Mouse (Mus musculus): ENCODE measurements around the gene Vps52. TPM values are rescaled to one million over a fixed set of nuclear protein-coding genes. Genes with fewer than 3 reads are reported as not detected.
"Not testable (repeated sequence)": the region's sequence is repeated elsewhere in the genome, so short reads cannot be mapped to it uniquely, and the experiment has no call there.

Vps52 gene
- total and polyA plus RNA-seq, 2 experiments from 2014 or later: 46.1 to 65.8 TPM

DNA sequence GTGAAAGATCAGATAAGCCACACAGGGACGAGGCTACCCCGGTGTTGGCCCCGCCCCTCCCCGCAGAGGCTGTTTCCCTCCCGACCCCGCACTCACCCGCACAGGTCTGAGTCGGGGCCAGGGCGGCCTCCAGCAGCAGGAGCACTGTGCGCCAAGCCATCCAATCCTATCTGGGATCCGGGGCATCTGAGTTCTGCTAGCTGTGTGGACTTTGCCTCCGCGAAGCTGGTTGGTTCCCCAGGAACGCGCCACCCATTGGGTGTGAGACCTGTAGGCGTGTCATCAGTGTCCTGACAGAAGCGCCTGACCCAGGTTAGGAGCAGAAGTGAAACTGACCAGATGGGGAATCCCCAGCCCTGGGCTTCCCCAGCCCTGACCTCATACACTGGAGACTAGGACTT, 23.0 kb downstream of the Vps52 start:
- DNase-seq (ENCODE audit: low spot score): peak; percentile 35
- no peak overlapping the region for H3K9ac ChIP-seq (replicated peaks; ENCODE audit: low read length, poor library complexity, severe bottlenecking)
- no peak overlapping the region for H3K27ac ChIP-seq (ENCODE audit: low read depth, low read length)
- peak overlapping the region; percentile 45 for H3K4me2 ChIP-seq (ENCODE audit: low read depth, low read length, poor library complexity, severe bottlenecking)
- WGBS: 2% methylated on average over 17 of the region's 17 CpGs
- no peak for TF ChIP-seq CTCF (IDR thresholded peaks at IDR 0.05)
- H3K27me3 ChIP-seq (ENCODE audit: insufficient read depth, low read length): peaks cover 36% of the 10 kb centered on the region
- 0 out of 2 replicates have a peak, but pooled peaks have one; percentile 7 for ATAC-seq (ENCODE audit: low FRiP score)
- H3K4me1 ChIP-seq (ENCODE audit: insufficient read depth, low read length): no peaks in the 10 kb centered on the region
- peak overlapping the region; percentile 36 for H3K4me3 ChIP-seq (ENCODE audit: low read depth, low read length)
- no peaks in the 10 kb centered on the region for H3K36me3 ChIP-seq (ENCODE audit: insufficient read depth, low read length)
- H3K9me3 ChIP-seq (ENCODE audit: low read length): no peaks in the 10 kb centered on the region

DNA sequence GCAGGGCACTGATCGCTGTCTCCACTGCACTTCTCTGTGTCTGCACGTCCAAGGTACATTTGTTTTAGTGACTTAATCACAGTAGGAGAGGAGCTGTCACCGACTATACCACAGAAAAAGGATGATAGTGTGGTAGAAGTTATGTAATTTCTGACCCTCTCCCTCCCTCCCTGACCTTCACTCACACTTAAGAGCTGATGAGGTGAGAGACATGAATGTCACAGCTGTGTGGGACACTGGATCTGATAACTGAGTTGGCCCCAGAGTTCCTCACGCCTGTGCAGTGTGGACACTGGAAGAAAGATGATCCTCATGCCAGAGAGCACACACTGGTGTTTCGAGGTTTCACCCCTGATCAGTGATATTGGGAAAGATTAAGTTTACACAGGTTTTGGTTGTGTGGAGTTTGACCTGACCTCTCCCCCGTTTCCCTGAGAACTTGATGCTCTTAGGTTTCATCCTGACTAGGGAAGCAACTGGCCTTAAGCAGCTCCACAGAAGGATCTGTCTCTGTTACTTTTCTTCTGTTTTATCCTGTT, 24.0 kb downstream of the Vps52 start:
- Histone ChIP-seq H3K9ac (replicated peaks; ENCODE audit: low read length, poor library complexity, severe bottlenecking) (no peak overlapping the region), H3K4me3 (ENCODE audit: low read depth, low read length) (no peak overlapping the region), H3K4me2 (ENCODE audit: low read depth, low read length, poor library complexity, severe bottlenecking) (no peak overlapping the region), H3K4me1 (ENCODE audit: insufficient read depth, low read length) (no peaks in the 10 kb centered on the region), H3K27ac (ENCODE audit: low read depth, low read length) (no peak overlapping the region), H3K9me3 (ENCODE audit: low read length) (no peaks in the 10 kb centered on the region), H3K27me3 (ENCODE audit: insufficient read depth, low read length) (peaks cover 30% of the 10 kb centered on the region), H3K36me3 (ENCODE audit: insufficient read depth, low read length) (no peaks in the 10 kb centered on the region)
- DNase-seq (ENCODE audit: low spot score) (no peak), ATAC-seq (ENCODE audit: low FRiP score) (no peak)
- WGBS: 77% methylated on average over 6 of the region's 6 CpGs
- TF ChIP-seq CTCF (IDR thresholded peaks at IDR 0.05): no peak

DNA sequence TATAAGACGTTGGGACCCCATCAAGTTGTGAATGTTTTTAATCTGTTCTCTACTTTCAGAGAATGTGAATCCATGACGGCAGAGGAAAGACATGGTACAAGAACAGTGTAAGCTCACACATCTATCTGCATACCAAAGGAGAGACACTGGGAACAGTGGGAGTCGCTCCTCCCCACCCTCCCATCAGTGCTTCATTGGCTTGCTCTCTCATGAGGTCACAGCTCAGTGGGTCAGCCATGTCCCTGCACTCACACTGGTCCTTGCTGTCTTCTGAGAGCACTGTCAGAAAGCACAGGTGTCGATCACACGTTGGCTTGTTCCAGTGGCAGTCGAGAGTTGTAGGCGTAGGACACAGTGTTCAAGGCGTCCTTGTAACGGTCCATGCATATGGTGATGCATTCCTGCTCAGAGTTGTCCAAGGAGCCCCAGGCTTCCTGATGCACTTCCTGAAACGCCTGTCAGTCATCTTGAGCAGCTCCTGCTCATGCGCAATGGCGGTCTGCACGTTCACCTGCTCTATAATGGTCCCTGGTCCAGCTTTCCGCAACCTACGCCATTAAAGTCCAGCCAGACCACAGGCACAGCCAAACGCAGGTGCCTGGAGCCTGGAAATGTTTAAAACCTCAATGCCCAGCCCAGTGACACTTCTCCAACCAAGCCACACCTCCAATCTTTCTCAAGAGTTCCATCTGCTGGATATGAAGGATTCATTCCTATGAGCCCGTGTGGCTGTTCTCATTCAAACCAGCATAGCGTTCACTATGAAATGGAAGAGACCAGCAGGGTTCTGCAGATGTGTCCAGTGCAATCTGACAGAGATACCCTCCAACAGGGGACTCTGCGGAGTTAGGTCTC, 24.8 kb downstream of the Vps52 start:
- Histone ChIP-seq H3K36me3 (ENCODE audit: insufficient read depth, low read length) (no peaks in the 10 kb centered on the region), H3K9ac (replicated peaks; ENCODE audit: low read length, poor library complexity, severe bottlenecking) (no peak overlapping the region), H3K4me1 (ENCODE audit: insufficient read depth, low read length) (no peaks in the 10 kb centered on the region), H3K27me3 (ENCODE audit: insufficient read depth, low read length) (peaks cover 30% of the 10 kb centered on the region), H3K27ac (ENCODE audit: low read depth, low read length) (peak overlapping the region; percentile 65; the same call in 1 of the 2 replicates), H3K4me2 (ENCODE audit: low read depth, low read length, poor library complexity, severe bottlenecking) (peak overlapping the region; percentile 20; the same call in 1 of the 2 replicates), H3K9me3 (ENCODE audit: low read length) (no peaks in the 10 kb centered on the region), H3K4me3 (ENCODE audit: low read depth, low read length) (no peak overlapping the region)
- no peak for TF ChIP-seq CTCF (IDR thresholded peaks at IDR 0.05)
- ATAC-seq (ENCODE audit: low FRiP score) (peak; percentile 28; the same call in 1 of the 2 replicates), DNase-seq (ENCODE audit: low spot score) (no peak)
- WGBS: 76% methylated on average over 19 of the region's 19 CpGs

DNA sequence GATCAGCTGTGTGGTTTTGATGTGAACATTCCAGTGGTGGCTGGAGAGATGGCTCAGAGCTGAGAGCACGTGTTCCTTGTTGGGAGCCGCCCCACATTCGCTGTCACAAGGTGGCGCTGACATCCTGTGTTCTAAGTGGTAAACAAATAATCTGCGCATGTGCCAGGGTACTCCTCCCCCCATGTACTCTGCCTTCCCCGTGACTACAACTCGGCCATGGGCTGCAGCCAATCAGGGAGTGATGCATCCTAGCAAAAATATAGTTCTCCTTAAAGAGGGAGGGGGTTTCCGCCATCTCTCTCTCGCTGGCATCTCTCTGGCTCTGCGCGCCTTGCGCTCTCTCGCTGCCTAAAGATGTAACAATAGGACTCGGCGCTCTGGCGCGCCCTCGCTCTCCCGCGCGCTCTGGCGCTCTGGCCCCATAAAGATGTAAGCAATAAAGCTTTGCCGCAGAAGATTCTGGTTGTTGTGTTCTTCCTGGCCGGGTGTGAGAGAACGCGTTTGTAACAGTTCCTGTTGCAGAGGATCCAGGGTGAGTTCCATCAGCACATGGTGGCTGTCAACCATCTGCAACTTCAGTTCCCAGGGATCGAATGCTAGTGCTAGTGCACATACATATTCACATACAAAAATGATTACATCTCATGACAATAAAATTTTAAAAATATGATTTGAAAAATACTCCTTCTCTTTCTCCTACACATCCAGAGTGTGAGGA, 25.7 kb downstream of the Vps52 start:
- peak; percentile 81 for TF ChIP-seq CTCF (IDR thresholded peaks at IDR 0.05)
- not testable (repeated sequence) for H3K36me3 ChIP-seq (ENCODE audit: insufficient read depth, low read length); H3K9me3 ChIP-seq (ENCODE audit: low read length); H3K4me1 ChIP-seq (ENCODE audit: insufficient read depth, low read length)
- peaks cover 28% of the 10 kb centered on the region for H3K27me3 ChIP-seq (ENCODE audit: insufficient read depth, low read length)
- peak overlapping the region; percentile 81 for H3K27ac ChIP-seq (ENCODE audit: low read depth, low read length)
- DNase-seq (ENCODE audit: low spot score): peak; percentile 98
- H3K4me2 ChIP-seq (ENCODE audit: low read depth, low read length, poor library complexity, severe bottlenecking): peak overlapping the region; percentile 49
- H3K4me3 ChIP-seq (ENCODE audit: low read depth, low read length): peak overlapping the region; percentile 46
- 1% methylated on average over 27 of the region's 27 CpGs for WGBS
- H3K9ac ChIP-seq (replicated peaks; ENCODE audit: low read length, poor library complexity, severe bottlenecking): peak overlapping the region; percentile 55; the same call in 1 of the 2 replicates
- ATAC-seq (ENCODE audit: low FRiP score): peak; percentile 94

DNA sequence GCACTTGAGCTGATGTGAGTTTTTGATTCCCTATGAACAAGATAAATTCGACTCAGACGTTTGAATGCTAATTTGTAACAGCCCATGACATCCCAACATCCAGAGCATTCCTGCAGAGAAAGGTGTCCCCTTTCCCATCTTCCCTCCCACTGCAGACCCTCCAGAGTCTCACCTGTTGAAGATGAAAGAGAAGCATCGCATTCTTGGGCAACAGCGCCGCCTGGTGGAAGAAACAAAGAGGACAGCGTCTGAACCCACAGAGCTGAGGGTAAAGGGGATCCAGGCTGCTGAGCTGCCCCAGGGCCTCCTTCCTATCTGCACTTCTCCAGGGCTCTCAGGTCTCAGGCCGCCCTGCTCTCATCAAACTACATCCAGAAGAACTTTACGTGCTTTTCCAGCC, 26.5 kb downstream of the Vps52 start:
- peak; percentile 90 for TF ChIP-seq CTCF (IDR thresholded peaks at IDR 0.05)

More for the DNA sequence above, 26.5 kb downstream of the Vps52 start:
- Histone ChIP-seq H3K27ac (ENCODE audit: low read depth, low read length) (peak overlapping the region; percentile 81; the same call in 1 of the 2 replicates), H3K27me3 (ENCODE audit: insufficient read depth, low read length) (peaks cover 20% of the 10 kb centered on the region), H3K4me3 (ENCODE audit: low read depth, low read length) (peak overlapping the region; percentile 46), H3K4me2 (ENCODE audit: low read depth, low read length, poor library complexity, severe bottlenecking) (peak overlapping the region; percentile 49)
- H3K4me1 ChIP-seq (ENCODE audit: insufficient read depth, low read length); ATAC-seq (ENCODE audit: low FRiP score); H3K36me3 ChIP-seq (ENCODE audit: insufficient read depth, low read length); H3K9ac ChIP-seq (replicated peaks; ENCODE audit: low read length, poor library complexity, severe bottlenecking); H3K9me3 ChIP-seq (ENCODE audit: low read length): not testable (repeated sequence)
- 15% methylated on average over 8 of the region's 8 CpGs for WGBS
- DNase-seq (ENCODE audit: low spot score): peak; percentile 60
